Mouse (Mus musculus) cerebellum, adult 8-10 months (tissue): Measurements from ENCODE around the gene Dnajc6.

ENCODE experiments used
- DNase-seq: peaks from one replicate; pipeline ENCODE4 v3.0.0; 2022

The Dnajc6 gene

DNA sequence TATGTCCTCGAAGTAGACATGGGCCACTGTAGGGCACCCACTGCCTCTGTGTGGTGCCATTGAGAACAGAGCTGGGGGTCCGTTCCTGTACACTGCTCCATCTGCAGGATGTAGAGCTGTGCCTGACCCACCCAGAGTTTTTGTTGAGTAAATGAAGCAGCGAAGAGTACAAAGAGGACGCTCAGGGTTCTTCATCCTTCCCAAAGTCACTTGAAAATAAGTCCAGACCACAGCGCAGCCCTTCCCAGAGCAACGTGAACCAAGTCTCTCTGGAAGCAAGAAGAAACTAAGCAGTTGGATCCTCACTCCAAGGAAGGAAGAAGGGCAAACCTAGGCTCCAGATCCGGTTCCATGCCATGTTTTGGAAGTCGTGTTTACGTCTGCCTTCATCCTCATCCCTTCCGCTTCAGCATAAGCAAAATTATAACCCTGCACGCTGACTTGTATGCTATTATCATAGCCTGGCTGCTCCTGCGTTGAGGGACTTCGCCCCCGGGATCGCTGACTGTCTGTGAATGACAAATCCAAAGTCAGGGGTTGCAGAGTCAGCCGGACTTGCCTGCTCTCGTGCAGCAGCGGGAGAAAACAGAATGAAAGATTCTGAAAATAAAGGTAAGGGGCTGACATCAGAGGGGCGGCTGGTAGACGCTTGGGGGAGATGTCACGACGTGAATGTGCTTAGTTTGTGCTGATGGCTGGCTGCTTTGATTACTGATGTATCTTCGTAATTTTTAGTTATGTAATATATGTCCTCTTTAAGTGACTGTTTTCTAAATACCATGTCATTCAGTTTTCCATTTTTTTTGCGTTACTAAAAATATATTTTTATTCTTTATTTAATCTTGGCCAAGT is 11.3 kb downstream of the Dnajc6 start:
- DNase-seq, result peak; percentile 75

GRCm38 (mm10) chr4:101508431-101508830 is 12.0 kb downstream of the Dnajc6 start:
- no peak for DNase-seq

DNA sequence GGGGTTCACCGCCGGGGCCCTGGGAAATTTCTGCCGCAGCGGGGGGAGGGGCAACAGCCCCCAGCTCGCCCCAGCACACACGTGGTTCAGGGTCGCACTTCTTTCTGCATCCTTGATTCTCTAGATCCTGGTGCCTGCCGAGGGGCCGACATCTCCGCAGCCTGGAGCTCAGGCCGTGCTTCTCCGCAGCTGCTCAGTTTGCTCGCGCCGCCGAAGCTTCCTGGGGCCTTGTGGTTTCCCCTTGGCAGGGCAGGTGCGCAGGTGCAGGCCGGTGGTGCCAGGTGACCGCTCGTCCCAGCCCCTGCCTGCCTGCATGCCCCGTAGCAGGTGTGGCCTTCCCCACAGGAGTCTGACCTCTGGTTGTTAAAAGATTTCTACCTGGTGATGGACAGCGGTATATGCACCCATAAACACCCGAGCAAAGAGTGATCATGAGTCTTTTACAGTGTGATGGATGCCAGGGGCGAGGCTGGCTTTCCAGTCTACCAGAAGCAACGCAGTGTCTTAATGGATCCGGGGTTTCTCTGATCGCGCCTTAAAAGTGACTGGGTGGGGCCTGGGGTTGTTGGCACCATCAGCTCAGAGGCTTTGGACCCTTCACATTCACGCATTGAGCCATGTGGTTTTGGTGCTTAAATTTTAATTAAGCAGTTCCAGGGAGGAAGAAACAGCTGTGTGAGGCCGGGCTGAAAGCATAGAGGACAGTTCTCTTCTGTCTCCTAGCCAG is 12.6 kb downstream of the Dnajc6 start:
- DNase-seq, result peak; percentile 69

DNA sequence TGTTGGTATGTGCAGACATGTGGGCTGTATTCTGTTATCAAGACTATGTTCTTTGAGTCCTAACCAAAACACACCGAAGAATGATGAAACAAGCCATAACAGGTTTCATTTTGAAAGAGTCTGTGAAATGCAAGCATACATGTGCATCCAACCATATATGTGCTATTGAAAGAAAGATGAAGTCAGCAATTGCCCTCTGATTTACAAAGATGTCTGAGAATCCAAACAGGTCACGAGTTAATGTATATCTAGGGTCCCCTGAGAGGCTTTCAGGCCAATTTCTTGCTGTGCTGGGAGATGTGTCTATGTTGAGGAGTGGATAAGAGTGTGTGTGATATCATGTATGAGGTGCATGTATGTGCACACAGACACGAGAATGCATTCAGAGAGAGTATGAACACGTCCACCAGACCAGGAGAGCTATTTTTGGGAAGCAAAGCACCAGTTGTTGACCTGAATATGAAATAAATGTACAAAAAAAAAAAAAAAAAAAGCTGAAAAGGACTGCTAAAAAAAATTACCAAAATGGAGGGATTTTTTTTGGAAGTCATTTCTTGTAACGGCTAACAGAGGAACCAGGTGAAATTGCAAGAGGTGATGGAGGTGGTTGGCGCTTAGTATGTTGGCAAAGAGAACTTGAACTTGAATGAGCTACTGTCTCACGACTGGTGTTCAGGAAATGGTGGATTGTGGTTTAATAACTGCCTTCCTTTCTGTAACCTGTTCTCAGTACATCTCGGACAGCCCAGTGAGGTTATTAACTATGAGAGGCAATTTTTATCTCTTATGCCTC is 13.9 kb downstream of the Dnajc6 start:
- DNase-seq, result no peak

- DNase-seq, result no peak
These were observed 14.4 kb downstream of the Dnajc6 start for GRCm38 (mm10) chr4:101510904-101511210.

DNA sequence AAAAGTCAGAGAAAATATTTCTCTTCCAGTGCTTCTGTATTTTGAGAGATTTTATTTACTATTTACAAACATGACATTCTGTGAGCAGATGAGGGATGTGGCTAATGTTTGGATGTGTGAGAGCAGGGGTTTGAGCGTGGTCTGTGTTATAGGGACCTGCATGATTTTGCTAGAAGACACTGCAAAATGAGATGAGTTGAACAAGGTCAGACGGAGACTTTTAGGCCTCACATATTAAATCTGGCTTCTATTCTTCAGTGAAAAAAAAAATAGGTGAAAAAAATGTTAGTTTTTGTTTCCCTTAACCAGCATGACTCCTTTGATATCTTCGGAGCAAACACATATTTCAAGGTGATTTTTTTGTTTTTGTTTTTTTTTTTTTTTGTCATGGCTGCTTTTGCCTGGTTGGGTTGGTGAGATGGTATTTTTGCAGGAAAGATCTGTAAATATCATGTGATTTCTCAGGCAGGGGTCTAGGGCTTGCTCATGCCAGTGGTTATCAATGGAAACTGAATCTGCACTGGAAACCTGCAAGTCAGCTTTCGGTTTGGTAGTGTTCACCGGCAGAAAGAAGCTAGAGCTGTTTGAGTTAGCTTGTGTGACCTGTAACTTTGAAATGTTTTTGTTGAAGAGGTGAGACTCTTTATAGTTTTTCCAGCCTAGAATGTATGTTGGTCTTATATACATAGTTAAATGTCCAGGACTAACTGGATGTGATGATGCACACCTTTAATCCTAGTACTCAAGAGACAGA is 15.5 kb downstream of the Dnajc6 start:
- DNase-seq, result no peak

DNA sequence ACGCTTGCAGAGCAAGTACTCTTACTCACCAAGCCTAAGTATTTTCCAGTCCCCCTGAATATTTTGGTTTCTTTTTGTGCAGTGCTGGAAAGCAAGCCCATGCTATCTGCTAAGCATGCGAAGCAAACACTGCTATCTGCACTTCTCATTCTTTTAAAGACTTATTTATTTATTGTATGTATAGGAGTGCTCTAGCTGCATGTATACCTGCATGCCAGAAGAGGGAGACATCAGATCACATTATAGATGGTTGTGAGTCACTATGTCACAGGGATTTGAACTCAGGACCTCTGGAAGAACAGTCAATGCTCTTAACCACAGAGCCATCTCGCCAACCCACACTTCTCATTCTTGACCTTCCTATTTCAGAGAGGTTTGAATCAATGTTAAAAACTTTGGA is 16.8 kb downstream of the Dnajc6 start:
- DNase-seq, result no peak

DNA sequence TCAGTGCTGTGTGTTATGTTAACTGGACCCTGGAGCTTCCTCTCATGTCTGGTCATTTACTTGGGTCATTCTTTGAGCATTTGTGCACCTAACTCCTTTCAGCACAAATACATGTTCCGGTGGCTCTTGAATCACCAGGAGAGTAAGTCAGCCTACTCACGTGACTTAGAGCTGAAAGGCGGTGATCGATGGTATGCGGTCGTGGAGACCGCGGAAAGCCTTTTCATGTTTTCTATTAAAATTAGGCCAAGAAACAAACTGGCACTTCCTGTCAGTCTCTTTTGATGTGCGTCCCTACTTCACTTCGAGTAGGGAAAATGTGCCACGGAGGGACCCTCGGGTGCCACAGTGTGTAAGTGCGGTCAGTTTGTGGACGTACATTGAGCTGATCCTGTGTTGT is 19.4 kb downstream of the Dnajc6 start:
- DNase-seq, result no peak

DNA sequence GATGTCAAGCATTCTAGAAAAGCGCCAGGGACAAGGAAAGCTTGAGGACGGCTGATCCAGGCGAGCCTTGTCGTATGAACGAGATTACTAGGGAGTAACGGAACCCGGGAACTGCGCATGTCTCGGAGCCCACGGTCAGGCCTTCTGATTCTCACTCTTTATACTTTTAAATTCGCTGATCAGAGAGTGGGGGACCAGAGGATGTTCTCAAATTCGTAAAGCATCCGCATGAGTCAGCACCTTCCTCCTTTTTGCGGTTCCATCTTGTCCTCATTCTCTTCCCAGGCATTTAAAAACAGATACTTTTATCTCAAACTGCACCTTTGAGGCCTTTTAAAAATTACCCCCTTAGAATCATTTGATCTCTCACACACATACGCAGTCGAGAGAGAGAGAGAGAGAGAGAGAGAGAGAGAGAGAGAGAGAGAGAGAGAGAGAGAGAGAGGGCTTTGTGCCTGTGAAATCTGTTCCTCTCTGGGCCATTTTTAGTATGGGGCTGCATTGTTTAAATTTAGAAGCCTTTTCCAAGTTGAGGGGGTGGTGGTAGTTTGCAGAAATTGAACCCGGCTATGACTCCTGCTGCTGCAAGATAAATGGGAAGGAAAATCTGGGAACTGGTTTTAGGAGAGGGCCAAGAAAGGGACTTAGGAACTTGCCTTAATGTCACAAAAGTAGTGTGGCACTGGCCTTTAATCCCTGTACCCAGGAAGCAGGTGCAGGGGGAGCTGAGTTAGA is 20.2 kb downstream of the Dnajc6 start:
- no peak for DNase-seq

- no peak for DNase-seq
These were observed 35.5 kb downstream of the Dnajc6 start for GRCm38 (mm10) chr4:101531901-101532300.

GRCm38 (mm10) chr4:101540516-101540915 is 44.1 kb downstream of the Dnajc6 start:
- DNase-seq, result no peak

DNA sequence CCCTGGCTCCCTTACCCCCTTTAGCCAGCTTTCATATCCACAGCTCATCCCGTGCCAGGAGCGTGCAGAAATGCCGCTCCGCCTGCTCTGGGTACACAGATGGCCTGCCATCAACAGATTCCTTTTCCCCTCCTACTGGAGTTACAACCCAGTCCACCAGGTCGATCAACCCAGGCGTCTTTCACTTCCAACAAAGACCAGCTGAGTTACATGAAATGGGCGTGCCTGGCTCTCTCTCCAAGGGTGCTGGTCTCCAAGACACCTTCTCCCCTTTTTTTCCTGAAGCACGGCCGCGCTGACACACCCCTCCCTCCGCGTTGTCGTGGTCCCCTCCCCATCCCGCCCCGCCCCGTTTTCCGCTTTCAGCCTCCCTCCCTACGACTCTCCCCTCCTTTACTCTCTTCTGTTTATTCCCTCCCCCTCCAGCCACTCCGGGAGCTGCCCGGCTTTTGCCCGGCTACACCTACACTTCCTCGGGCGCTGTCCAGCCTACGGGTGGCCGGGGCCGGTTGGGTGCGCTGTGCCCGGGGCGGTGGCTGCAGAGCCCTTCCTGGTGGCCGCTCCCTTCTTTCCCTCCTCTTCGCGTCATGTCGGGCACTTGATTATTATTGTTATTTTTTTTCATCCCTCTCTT is 53.6 kb downstream of the Dnajc6 start:
- peak; percentile 46 for DNase-seq

GRCm38 (mm10) chr4:101550671-101551161 is 54.3 kb downstream of the Dnajc6 start:
- peak; percentile 57 for DNase-seq

- no peak for DNase-seq
These were observed 55.0 kb downstream of the Dnajc6 start for GRCm38 (mm10) chr4:101551425-101551824.

DNA sequence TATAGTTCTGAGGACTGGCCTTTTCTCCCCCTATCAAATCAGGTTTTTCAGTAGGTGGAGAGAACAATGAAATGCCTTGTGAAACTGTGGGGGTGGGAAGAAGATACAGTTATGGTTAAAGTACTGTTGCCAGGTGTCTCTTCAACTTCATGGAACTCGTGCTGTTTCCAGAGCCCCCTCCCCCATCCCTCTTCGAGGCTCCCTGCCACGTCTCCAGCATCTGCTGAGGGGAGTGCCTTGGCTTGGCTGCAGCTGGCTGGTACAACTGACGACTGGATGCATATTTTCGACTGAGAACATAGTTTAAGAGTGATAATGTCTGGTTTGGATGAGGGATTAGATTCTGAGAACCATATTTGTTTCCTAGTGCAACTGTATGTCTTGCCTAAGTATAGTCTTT is 55.9 kb downstream of the Dnajc6 start:
- no peak for DNase-seq

- DNase-seq, result no peak
These were observed 58.6 kb downstream of the Dnajc6 start for GRCm38 (mm10) chr4:101555016-101555415.

DNA sequence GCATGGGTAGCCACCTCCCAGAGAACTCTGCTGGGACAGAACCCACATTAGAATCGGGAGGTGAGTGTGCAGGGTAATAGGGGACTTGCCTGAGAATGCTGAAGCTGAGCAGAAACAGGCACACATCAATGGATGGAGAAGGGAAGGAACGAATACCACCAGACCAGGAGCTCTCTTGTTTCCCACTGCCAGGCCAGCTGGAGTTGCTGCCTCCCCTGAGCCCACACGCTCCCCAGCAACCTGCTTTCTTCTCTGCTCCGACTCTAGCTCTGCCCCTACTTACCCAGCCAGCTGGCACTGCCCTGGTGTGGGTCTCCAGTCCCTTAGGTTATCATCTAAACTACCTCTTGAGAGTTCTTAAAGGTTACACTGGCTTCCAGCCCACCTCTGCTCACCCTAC is 63.7 kb downstream of the Dnajc6 start:
- no peak for DNase-seq

- DNase-seq, result no peak
These were observed 66.4 kb downstream of the Dnajc6 start for GRCm38 (mm10) chr4:101562836-101563235.

DNA sequence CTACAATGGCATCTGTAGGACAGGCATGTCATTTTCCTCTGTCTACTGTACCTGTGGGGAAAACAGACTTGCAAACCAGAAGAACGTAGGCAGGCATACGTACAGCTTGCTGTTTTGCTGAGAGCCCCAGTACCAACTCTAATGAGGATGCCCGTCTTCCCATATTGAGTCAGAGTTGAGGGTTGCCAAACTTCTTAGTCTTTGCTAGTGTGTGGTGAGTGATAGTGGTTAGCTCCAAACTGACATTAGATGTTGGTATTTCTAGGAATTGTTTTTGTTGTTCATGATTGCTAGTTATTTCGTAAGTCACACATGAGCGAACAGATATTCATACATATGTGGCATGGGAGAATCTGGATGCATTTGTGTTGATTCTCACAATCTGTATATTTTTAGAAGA is 67.2 kb downstream of the Dnajc6 start:
- no peak for DNase-seq

DNA sequence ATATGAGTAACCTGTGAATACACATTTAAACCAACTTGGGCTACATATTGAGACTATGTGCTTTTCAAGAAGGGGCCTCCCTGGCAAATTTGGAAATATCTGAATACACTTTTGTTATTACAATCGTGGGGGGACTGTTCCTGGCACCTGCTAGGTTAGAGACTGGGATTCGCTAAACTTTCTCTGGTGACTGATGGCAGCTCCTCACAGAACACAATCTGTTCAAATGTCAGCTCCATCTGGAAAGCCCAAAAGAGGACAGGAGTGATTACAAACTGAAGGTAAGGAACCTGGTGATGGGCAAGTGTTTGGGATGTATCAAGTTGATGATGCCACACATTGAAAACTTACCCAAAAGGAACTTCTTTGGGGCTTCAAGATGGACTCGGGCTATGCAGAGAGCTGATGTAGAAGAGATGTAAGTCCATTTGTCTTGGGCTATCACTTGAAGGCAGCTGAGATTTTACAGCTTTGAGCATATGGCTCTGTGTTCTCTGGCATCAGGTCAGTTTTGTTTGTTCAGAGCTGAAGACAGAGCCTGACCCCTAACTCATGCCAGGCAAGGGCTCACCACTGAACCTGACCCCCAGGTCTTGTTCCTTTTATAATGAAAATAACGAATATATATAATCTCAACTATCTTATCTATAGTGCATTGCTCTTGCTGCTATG is 68.4 kb downstream of the Dnajc6 start:
- no peak for DNase-seq

DNA sequence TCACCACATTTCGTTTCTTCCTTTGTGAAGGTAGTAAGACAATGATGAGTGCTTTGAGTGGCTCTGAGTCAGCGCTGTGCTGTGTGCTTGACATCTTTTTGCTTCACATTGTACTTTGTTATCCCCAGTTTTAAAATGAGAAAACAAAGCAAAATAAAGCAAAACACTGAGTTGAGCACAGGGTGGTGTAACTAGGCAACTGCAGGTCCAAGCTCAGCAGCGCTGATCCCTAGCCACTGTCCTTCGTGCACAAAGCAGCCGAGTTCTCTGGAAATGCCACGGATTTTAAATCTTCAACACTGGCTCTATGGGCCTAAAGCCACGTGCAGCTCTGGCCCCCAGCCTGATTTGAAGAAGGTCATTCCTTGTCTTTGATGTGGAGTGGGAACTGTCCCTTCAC is 72.6 kb downstream of the Dnajc6 start:
- DNase-seq, result no peak
